Mouse (Mus musculus): ENCODE data around the gene Rere.

GRCm38 (mm10) chr4:150446617-150447016, 165.2 kb downstream of the Rere start:
- TF ChIP-seq CTCF (IDR thresholded peaks at IDR 0.05; ENCODE audit: control insufficient read depth, insufficient read depth, low read length) (no peak), POLR2A (IDR thresholded peaks at IDR 0.05; ENCODE audit: borderline replicate concordance, control insufficient read depth, low read depth, low read length) (no peak)

Measured in bone marrow, adult 2 months (tissue).